Mouse (Mus musculus) adipocyte (in vitro differentiated cells): ENCODE results near the gene Cdt1.
"Not testable (repeated sequence)": the region's sequence is repeated elsewhere in the genome, so short reads cannot be mapped to it uniquely, and the experiment has no call there.

Experiments
- DNase-seq: peaks from one replicate; pipeline ENCODE4 v3.0.0-alpha.2; 2016; ENCODE audit warnings: low spot score

The Cdt1 gene

DNA sequence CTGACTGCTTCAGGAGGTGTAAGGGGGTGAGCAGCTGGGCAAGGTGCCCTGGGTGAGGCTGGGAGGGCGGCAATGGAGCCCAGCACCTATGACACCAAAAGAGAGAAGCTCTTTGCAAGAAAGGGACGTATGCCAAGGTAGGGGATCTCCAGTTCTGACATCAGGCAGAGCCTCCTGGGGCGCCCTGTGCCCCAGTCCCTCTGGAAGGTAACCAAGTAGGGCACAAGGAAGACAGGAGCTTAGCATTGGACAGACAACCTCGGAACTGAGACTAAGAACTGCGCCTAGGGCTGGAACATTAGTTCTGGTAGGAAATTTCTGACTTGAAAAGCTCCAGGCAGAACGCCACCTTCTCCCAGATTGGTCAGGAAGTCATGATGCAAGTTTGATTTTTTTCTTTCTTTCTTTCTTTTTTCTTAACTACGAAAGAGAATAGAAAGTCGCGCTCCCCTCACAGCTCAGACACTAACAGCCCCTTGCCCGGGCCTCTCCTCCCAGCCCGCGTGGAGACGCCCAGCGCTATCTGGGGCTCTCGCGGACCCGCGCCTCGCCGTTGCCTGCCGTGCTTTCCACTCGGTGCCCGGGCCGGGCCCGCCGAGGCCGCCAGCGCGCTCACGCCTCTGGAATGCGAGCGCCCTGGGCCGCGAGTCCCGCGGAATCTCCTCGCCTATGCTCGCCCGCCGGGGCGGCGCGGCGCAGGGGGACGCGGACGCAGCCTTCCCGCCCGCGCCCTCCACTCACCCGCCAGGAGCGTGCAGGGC, 17.4 kb upstream of the Cdt1 start:
- peak; percentile 88 for DNase-seq

DNA sequence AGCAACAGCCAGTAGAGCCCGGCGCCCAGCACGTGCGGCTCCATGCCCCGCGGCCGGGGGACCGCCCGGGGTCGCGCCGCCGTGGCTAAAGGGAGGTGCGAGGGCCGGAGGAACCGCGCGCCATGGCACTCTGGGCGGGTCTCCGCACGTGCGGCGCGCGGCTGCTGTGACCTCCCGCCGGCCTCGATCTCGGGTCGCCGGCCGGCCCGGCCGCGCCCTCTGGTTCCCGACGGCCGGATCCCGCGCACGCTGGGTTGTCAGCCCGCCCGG, 16.9 kb upstream of the Cdt1 start:
- DNase-seq, result no peak

DNA sequence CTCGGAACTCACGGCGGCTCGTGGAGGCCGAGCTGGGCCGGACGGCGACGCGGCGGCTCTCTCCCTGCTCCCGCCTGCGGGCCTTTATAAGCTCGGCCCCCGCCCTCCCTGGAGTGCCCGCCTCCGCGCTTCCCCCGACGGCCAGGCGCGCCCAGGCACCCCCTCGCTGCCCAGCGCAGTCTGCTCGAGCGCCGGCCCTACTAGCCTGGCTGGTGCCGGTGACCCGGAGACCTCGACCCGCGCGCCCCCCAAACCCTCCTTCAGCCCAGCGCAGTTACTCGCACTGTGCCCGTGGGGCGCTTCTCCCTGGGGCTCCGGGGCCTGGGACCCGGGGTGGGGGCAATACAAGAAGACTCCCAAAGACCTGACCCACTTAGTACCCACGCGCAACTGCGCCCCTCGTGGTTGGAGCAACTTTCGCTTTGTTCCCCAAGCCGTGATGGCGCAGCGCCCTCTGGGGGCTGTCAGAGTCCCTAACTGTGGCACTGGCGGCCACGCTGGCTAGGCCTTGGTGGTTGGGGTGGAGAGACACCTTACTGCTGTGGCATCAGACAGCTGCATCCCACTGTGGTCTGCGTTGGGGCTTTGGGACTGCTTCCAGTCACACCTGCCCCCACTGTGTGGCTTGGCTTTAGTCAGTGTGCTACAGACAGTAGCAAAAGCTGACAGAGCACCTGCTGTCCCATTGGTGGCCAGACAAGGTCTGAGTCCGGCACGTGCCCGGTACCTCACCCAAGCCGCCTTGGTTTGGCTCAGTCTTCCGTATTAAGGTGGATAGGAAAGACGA, 16.4 kb upstream of the Cdt1 start, which contains the start of gene Piezo1:
TSS of gene Piezo1 (minus strand) at position 65 of the 787 bp plus-strand sequence.
- DNase-seq, result peak; percentile 96

DNA sequence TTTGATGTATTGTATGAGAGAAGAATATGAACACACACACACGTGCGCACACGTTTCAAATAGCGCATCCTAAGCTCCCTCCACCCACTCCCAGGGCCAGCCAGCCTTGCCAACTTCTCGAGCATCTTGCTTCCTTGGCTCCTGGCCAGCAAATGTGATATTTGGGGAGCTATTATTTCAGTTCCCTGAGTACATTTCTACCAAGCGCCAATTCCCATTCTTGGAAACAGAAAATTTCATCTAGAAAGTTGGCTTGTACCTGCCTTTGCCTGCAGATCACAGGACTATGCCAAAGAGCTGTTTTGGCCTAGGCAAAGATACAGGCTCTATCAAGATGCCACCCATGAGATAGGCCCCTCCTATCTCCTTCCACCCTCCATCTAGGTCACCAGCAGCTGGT, 13.0 kb upstream of the Cdt1 start:
- DNase-seq, result peak; percentile 48

DNA sequence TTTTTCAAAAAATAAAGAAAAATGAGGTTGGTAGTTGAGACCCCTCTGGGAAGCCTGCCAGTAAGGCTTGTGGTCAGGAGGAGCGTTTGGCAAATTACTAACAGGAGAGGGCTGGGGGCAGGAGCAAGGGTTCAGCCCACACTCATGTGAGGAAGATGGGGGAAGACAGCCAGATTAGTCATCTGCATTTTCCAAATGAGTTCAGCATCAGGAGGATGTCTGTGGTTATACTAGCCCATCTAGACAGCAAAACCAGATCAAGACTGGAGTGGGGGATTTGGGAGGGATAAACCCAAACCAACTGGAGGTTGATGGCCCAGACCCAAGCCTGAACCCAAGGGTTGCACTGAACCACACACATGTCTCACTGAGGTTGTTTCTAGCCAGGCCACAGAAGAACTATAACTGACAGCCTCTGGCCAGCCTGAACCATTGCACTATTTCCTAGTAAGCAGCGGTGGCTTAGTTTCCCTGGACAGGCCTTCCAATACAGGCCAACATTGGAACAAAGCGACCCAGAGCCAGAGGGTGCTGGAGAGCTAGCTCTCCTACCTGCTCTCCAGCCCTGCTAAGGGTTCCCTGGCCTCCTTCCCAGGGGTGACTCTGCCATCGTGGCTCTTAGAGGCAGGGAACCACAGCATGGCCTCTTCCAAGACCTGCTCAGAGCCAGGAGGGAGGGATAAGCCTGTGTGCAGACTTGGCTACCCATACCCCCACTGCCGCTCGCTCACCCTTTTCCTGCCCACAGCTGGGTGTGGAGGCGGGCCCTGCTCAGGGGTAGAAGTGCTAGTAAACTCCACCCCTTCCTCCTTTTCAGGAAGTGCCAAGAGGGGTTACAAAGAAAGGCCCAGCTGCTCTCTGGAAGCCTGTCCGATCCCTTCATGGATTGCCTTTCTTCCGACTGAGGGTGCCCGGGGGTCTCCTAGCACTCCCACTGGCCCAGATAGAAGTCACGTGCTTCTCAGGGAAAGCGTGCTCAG, 11.5 kb upstream of the Cdt1 start:
- peak; percentile 99 for DNase-seq

DNA sequence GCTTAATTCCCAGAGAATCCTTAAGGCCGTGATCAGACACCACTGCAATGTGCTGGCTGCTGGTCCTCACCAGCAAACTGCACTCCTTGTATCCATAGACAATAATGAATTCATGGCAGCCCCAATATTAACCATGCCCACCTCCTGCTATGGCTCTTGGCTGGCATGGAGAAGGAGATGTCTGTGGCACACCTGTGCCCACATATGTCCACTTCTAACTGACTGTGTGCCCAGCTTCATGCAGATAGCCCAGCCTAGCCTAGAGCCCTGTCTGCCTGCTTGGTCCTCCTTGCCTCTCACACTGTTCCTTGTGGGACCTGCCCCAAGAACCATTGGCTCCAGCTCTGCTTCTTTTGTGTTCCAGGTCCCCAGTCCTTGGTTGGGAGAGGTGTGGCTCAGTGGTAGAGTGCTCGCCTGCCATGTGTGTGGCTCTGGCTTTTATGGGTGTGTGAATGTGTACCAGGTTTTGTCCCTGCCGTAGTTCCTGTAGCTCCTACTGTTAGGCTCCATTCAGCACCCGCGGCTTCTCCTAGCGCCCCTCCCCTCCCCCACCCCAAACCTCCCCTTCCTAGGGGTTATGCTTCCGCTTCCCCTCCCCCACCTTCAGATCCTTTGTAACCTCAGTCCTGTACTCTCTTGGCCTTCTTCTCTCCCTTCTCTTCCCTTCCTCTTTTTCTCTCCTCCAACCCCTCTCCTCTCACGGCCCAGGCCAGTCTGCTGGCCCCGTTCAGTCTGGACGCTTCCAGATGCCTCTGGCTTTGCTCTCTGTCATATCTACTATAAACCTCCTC, 10.4 kb upstream of the Cdt1 start:
- no peak for DNase-seq

DNA sequence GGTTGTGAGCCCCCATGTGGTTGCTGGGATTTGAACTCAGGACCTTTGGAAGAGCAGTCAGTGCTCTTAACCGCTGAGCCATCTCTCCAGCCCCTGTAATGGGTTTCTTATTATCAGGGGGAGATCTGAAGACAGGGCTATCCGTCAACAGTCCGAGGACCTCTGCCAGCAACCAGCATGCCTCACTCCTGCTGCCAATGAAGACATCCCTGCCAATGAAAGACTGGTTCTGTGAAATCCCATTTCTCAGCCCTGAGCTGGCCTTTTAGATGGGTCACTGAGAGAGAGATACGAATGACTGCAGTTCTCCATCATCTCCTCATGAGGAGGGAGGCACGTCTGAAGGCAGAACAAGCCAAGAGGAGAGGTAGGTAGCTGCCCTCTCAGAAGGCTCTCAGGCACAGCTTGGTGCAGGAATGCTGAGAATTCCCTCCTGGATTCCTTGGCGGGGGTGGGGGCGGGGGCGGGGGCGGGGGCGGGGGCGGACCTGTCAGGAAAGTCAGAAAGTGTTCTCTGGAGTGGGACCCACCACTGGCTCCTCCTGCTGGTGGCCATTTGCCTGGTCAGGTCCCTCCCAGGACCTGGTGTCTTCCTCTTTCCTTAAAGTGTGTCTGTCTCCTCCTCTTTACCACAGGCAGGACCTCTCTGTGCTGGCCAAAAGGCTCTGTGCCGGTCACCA, 9.0 kb upstream of the Cdt1 start:
- DNase-seq, result peak; percentile 56

DNA sequence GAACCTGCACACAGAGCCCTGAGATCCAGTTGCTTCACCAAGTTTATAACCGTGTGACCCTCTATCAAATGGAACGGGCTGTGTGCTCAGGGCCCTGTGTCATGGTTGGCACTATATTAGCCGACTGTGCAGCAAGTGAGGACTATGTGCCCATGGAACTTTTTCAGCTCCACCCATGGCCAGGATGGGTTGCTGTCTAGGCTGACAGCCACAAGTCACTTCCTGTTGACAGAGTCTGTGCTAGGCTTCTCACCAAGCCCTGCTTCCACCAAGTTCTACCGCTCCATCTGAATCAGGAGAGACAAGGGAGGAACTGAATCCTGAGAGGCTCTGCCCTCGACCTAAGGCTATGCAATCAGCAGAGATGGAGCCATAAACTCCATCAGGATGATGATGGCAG, 6.6 kb upstream of the Cdt1 start:
- DNase-seq, result peak; percentile 78

DNA sequence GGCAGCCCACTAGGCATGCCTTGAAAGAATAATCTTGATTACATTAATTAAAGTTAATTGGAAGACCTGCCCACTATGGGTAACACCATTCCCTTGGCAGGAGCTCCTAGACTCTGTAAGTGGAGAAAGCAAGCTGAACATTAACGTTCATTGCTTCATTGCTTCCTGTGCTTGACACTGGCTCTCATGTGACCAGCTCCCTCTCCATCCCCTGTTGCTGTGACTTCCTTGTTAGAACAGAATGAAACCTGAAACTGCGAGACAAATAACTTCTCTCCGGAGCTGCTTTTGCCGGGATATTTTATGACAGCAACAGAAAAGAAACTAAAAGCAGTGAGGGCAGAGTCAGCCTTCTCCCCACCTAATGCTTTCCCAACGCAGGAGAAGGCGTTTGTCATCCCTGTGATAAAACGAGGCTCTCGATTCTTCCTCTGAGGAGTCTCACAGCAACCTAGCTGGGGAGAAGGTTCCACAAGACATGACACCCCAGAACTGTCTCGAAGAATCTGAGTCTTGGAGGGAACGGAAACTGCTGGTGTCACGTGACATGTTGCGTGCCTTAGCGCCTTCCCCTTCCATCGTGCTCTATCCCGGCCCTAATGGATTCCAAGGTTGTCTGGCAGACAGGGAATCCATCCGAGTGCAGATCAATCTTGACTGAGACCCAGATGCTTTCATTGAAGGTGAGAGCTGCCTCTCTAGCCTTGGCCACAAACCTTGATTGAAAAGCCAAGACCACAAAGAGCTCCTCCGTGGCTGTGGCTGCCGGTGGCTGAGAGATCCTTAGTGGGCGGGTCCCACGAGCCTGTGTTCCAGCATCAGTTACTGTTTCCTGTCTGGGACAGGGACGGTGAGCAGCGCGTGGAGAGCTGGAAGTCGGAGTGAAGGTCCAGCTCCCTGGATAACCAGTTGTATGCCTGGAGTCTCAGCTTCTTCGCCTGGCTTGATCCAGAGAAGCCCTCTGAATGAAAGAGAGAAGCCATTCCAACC, 3.2 kb upstream of the Cdt1 start:
- no peak for DNase-seq

DNA sequence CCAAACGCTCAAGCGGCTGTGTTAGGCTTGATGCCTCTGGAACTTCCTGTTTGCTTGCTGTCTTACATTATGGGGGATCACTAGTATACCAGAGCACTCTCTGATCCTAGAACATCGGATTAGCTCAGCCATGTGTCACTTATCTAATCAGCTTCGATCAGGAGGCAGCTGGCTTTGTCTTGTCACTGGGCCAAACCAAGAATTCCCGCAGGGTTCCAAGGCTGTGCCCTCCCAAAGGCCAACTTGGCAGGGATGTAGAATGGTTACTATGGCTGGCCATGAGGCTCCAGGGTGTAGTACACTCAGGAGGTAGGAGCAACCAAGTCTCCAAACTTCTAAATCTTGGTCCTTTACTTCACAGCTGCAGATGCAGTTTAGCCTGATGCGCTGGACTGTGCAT, 1.0 kb upstream of the Cdt1 start:
- peak; percentile 56 for DNase-seq

DNA sequence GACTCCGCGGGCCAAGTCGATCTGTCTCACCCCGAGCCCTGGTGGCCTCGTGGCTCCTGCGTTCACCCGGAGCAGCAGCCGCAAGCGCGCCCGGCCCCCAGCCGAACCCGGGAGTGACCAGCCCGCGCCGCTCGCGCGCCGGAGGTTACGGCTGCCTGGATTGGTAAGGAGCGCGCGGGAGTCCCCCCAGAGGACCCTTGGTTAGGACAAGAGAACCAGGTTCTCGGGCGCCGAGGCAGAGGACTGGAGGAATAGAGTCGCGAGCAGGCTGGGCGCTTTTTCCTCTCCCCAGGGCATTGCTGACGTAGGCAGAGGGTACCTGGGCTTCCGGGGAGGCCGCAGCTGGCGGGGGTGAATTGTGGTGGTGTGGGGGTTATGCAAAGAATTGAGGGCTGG, 292 bp downstream of the Cdt1 start:
- no peak for DNase-seq

DNA sequence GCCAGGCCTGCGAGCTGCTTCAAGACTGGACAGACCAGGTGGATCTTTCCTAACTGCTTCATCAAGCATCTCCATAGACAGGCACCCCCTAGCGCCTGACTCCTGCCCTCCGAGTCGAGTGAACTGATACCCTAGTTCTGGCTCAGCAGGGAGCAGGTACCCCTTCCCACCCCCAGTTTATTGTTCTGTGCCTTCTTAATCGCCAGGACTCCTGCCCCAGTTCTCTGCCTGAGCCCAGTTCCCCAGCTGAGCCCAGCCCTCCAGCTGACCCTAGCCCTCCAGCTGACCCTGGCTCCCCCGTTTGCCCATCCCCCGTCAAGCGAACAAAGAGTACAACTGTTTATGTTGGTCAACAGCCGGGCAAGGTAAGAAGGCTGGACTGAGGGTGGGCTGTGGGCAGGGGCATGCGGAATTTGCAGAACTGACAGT, 1.1 kb downstream of the Cdt1 start:
- DNase-seq, result no peak

DNA sequence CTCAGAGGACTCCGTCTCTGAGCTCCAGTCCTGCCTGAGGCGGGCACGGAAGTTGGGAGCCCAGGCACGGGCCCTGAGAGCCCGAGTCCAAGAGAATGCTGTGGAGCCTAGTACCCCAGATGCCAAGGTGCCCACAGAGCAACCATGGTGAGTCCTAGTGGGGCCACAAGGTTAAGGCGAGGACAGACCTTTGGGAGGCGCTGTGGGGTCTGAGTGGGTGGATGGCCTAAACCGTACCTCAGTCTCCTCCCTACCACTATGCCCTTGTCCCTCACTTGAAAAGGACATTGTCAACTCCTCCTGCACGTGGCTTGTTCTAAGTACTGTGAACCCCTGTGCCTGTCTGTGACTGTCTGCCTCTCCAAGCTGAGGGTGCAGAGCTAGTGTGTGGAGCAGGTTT, 1.5 kb downstream of the Cdt1 start:
- no peak for DNase-seq

DNA sequence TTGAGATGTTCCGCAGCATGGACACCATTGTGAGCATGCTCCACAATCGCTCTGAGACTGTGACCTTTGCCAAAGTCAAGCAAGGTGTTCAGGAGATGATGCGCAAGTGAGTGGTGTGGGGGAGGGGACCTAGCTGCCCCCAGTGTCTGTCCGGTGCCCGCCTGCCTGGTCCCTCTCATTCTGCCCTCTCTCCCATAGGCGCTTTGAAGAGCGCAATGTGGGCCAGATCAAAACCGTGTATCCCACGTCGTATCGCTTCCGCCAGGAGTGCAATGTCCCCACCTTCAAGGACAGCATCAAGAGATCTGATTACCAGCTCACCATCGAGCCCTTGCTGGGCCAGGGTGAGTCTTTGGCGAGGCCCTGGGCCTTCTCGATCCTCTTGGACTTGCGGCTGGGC, 2.2 kb downstream of the Cdt1 start:
- DNase-seq, result no peak

DNA sequence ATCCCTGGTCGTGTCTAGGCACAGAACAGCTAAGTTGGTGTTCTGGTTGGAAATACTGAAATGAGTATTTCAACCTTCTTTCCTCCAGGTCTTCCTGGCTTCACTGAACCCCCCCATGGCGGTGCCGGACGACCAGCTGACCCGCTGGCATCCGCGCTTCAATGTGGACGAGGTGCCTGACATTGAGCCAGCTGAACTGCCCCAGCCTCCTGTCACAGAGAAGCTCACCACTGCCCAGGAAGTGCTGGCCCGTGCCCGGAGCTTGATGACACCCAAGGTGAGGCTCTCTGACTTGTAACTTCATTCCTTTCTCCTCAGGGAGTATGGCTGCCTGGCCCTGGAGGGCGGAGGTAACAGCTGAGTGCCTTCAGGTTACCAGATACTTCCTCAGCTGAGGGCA, 3.3 kb downstream of the Cdt1 start:
- DNase-seq, result no peak

DNA sequence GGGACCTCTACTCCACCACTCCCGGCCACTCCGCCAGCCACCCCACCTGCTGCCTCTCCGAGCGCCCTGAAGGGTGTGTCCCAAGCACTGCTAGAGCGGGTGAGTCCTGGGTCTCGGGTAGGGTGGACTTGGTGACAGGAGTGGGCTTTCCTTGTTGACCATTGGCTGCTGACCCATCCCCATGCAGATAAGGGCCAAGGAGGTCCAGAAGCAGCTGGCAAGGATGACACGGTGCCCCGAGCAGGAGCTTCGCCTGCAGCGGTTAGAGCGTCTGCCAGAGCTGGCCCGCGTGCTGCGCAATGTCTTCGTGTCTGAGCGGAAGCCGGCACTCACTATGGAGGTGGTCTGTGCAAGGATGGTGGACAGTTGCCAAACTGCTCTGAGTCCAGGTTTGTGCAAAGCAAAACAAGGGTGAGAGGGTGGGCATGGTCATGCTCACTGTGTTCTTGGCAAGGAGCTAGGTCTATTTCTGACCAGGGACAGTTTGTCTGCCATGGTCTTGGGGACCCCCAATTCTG, 4.0 kb downstream of the Cdt1 start:
- no peak for DNase-seq

DNA sequence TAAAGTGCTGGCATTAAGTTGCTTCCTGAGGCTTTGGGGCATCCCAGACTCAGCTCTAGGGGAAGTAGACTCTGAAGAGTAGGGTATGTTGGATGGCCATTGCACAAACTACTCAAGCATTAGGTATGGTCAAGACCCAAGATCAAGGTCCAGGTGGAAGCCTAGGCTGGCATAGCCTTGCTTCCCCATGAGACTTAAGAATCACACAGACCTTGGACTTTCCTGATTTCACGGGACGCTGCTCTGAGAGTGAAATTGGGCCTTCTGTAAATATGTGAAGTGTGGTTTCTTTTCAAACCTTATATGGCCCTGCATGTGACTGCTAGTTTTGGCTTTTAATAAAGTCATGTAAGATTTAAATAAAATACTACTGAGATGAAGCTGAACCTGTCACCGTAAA, 4.9 kb downstream of the Cdt1 start:
- DNase-seq, result no peak

DNA sequence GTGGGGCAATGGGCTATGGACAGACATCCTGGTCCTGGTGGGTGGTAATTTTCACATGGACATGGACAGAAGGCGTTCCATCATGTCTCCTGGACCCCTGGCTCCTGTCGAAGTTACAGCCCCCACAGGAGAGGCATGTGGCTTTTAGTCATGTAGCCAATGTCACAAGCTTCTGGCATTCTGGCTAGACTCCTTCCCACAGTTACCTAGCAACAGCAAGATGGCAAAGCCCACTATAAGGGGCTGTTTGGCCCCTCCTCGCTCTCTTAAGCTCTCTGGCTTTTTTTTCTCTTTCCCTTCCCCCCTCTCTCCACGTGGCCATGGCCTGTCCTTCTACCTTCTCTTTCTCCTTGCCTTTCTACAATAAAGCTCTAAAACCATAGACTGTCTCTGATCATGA, 5.4 kb downstream of the Cdt1 start:
- DNase-seq, result not testable (repeated sequence)

DNA sequence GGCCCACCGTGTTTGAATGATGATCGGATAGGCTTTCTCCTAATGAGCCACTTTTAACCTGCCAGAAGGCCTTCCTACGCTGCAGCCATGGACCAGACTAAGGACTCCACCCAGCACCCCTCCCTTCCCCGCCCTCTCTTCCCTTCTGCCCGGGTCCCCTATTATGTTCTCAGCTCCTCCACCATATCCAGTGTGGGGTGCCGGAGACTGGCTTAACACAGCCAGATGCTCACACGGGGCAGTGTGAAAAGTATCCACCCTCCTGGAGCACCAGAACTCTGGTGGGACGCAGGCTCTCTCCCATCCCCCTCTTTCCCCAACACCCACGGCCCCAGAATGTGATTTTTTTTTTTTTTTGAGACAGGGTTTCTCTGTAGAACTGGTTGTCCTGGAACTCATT, 5.8 kb downstream of the Cdt1 start:
- DNase-seq, result no peak

DNA sequence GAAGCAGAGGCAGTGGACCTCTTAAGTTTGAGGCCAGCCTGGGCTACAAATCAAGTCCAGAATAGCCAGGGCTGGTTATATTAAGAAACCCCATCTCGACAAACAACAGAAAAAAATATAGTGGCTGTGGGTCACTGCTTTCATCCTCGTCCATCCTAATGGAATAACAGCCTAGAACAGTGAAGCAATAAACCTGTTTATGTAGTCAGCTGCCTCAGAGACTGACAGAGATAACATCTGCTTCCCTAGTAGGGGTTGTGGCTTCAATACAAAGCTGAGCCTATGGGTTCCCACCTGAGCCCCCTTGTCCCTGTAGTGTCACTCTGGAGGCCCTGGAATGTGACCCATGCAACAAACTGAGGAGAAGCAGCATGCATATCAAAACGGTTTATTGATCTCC, 6.4 kb downstream of the Cdt1 start:
- no peak for DNase-seq
